Mouse (Mus musculus) liver (tissue): ENCODE results near the gene Dlgap1.
A peak's percentile ranks its signal among the peaks of the same experiment; 100 is the strongest.

Source experiments
- DNase-seq: peaks from one replicate; pipeline ENCODE4 v3.0.0-alpha.2; 2020; ENCODE audit warnings: mixed read lengths

Gene Dlgap1

GRCm38 (mm10) chr17:69969021-69969815 is at the start of gene Dlgap1:
TSS of gene Dlgap1 (plus strand) at chr17:69969073.
- DNase-seq: peak; percentile 58

- no peak for DNase-seq
These were observed 13.9 kb upstream of the Dlgap1 start for GRCm38 (mm10) chr17:69954936-69955335.

- no peak for DNase-seq
These were observed 1.2 kb downstream of the Dlgap1 start for GRCm38 (mm10) chr17:69969816-69970750.

- DNase-seq: no peak
These were observed 4.2 kb downstream of the Dlgap1 start for GRCm38 (mm10) chr17:69973081-69973480.

GRCm38 (mm10) chr17:69973991-69974390 is 5.1 kb downstream of the Dlgap1 start:
- DNase-seq: no peak

- DNase-seq: no peak
These were observed 13.5 kb downstream of the Dlgap1 start for GRCm38 (mm10) chr17:69982236-69982923.

GRCm38 (mm10) chr17:69996406-69996805 is 27.5 kb downstream of the Dlgap1 start:
- no peak for DNase-seq

GRCm38 (mm10) chr17:70002026-70002425 is 33.2 kb downstream of the Dlgap1 start:
- no peak for DNase-seq

- DNase-seq: no peak
These were observed 35.8 kb downstream of the Dlgap1 start for GRCm38 (mm10) chr17:70004628-70005027.

- no peak for DNase-seq
These were observed 38.7 kb downstream of the Dlgap1 start for GRCm38 (mm10) chr17:70007607-70008006.

- no peak for DNase-seq
These were observed 47.6 kb downstream of the Dlgap1 start for GRCm38 (mm10) chr17:70016511-70016910.

GRCm38 (mm10) chr17:70020376-70020775 is 51.5 kb downstream of the Dlgap1 start:
- no peak for DNase-seq

- no peak for DNase-seq
These were observed 53.7 kb downstream of the Dlgap1 start for GRCm38 (mm10) chr17:70022618-70023017.

- no peak for DNase-seq
These were observed 66.0 kb downstream of the Dlgap1 start for GRCm38 (mm10) chr17:70034862-70035261.

GRCm38 (mm10) chr17:70040751-70041430 is 72.0 kb downstream of the Dlgap1 start:
- no peak for DNase-seq

GRCm38 (mm10) chr17:70068281-70068680 is 99.4 kb downstream of the Dlgap1 start:
- no peak for DNase-seq

- no peak for DNase-seq
These were observed 103.2 kb downstream of the Dlgap1 start for GRCm38 (mm10) chr17:70072066-70072465.

- no peak for DNase-seq
These were observed 119.3 kb downstream of the Dlgap1 start for GRCm38 (mm10) chr17:70088220-70088619.

GRCm38 (mm10) chr17:70090737-70091136 is 121.9 kb downstream of the Dlgap1 start:
- DNase-seq: no peak

GRCm38 (mm10) chr17:70129151-70129550 is 160.3 kb downstream of the Dlgap1 start:
- no peak for DNase-seq

- no peak for DNase-seq
These were observed 201.0 kb downstream of the Dlgap1 start for GRCm38 (mm10) chr17:70169831-70170230.

GRCm38 (mm10) chr17:70172500-70173036 is 203.7 kb downstream of the Dlgap1 start:
- DNase-seq: no peak
